Mouse (Mus musculus) G1E (cell line): Measurements from ENCODE around the gene 5730522E02Rik. TPM values are rescaled to one million over a fixed set of nuclear protein-coding genes. Genes with fewer than 3 reads are reported as not detected.

ENCODE experiments used
- ATAC-seq: 2 replicates; pipeline ENCODE4 v1.8.0; 2016; ENCODE audit warnings: mild to moderate bottlenecking; ENCODE audit not compliant: insufficient number of reproducible peaks, poor library complexity, low FRiP score, severe bottlenecking; ENCODE audit errors: extremely low read depth
- DNase-seq: peaks from one replicate; pipeline ENCODE4 v3.0.0; 2012; ENCODE audit warnings: low spot score
- H3K27me3 ChIP-seq: 2 replicates; pipeline ENCODE4 v1.6.1; 2012; ENCODE audit warnings: mild to moderate bottlenecking, low read length, inconsistent platforms; ENCODE audit not compliant: insufficient read depth
- H3K36me3 ChIP-seq: replicated peaks from 2 replicates; pipeline ENCODE3; 2012; ENCODE audit warnings: mild to moderate bottlenecking, inconsistent platforms
- H3K4me1 ChIP-seq: 2 replicates; pipeline ENCODE4 v1.6.1; 2012; ENCODE audit warnings: low read depth, low read length, inconsistent platforms, mixed read lengths; ENCODE audit not compliant: insufficient read depth
- H3K4me3 ChIP-seq: 2 replicates; pipeline ENCODE4 v1.5.1; 2012; ENCODE audit warnings: low read depth, mild to moderate bottlenecking, inconsistent platforms, low read length, moderate library complexity, mixed read lengths
- H3K9me3 ChIP-seq: replicated peaks from 2 replicates; pipeline ENCODE4 v1.6.1; 2012; ENCODE audit warnings: inconsistent platforms
- CTCF ChIP-seq: IDR thresholded peaks from 2 replicates; pipeline ENCODE4 v1.5.1; 2012; ENCODE audit warnings: low read depth, low read length, inconsistent platforms, mixed read lengths
- GATA1 ChIP-seq: IDR thresholded peaks from 2 replicates; pipeline ENCODE4 v1.6.1; 2012; ENCODE audit warnings: borderline replicate concordance, low read length, inconsistent platforms, mixed read lengths
- GATA2 ChIP-seq: IDR thresholded peaks from 2 replicates; pipeline ENCODE4 v1.6.1; 2012; ENCODE audit warnings: low read depth, low read length, inconsistent platforms, borderline replicate concordance
- POLR2AphosphoS5 ChIP-seq: IDR thresholded peaks from 2 replicates; pipeline ENCODE4 v1.6.1; 2012; ENCODE audit warnings: low read depth, low read length, inconsistent platforms; ENCODE audit not compliant: insufficient replicate concordance
- TAL1 ChIP-seq: conservative IDR thresholded peaks from 2 replicates; pipeline ENCODE4 v1.6.1; 2012; ENCODE audit warnings: low read depth, low read length, inconsistent platforms, mixed read lengths
- polyA plus RNA-seq: library from polyadenylated mRNA; stranded (reverse); fragments of >175 nt; gene quantifications from 2 replicates; pipeline ENCODE4 v1.2.3, GENCODE M21; 2012
- total RNA-seq, 2 experiments: library from RNA; stranded (forward) in 1 of 2; stranded (reverse) in 1 of 2; fragments of 200-1000 nt in 1 of 2; fragments of >200 nt in 1 of 2; fragmentation: Nextera tagmentation in 1 of 2; gene quantifications; 2 replicates each; pipeline ENCODE4 v1.2.3; 2014 to 2017

Gene 5730522E02Rik
- total and polyA plus RNA-seq, 3 experiments: 0.44 TPM; not detected in 2

GRCm38 (mm10) chr11:26098933-26099332, 111.6 kb downstream of the 5730522E02Rik start:
- DNase-seq (no peak), ATAC-seq (no peak)
- H3K4me1 ChIP-seq: no peaks in the 10 kb centered on the region
- H3K36me3 ChIP-seq: no peaks in the 10 kb centered on the region
- TF ChIP-seq CTCF: no peak
- no peak for TF ChIP-seq TAL1
- no peak for TF ChIP-seq POLR2AphosphoS5
- no peak for TF ChIP-seq GATA2
- TF ChIP-seq GATA1: no peak
- no peak overlapping the region for H3K4me3 ChIP-seq
- H3K9me3 ChIP-seq: no peaks in the 10 kb centered on the region
- peaks cover 9% of the 10 kb centered on the region for H3K27me3 ChIP-seq

GRCm38 (mm10) chr11:26096095-26096494, 114.5 kb downstream of the 5730522E02Rik start:
- TF ChIP-seq GATA1: no peak
- TF ChIP-seq GATA2: no peak
- no peak for TF ChIP-seq CTCF
- TF ChIP-seq POLR2AphosphoS5: no peak
- TF ChIP-seq TAL1: no peak
- H3K36me3 ChIP-seq: no peaks in the 10 kb centered on the region
- no peak overlapping the region for H3K4me3 ChIP-seq
- no peaks in the 10 kb centered on the region for H3K9me3 ChIP-seq
- ATAC-seq (no peak), DNase-seq (no peak)
- H3K27me3 ChIP-seq: no peaks in the 10 kb centered on the region
- H3K4me1 ChIP-seq: no peaks in the 10 kb centered on the region

DNA sequence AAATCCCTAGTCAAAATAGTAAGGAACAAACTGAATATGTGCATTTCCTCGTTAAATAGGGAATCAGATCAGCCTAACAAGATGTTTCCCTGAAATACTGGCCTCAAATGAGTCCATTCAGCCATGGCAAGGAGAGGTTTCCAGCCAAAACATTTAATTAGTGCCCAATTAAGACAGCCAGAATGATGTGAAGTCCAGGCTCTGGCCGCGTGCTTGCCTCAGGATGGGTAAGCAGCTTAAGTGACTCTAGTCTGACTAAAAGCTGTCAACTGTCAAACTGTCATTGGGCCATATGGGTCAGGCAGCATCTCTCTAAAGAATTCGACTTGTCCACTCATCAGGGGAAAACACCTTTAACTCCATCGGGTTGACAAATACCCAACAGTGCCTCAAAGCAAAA, 121.6 kb downstream of the 5730522E02Rik start:
- Histone ChIP-seq H3K4me1 (no peaks in the 10 kb centered on the region), H3K9me3 (no peaks in the 10 kb centered on the region), H3K27me3 (no peaks in the 10 kb centered on the region), H3K36me3 (no peaks in the 10 kb centered on the region), H3K4me3 (no peak overlapping the region)
- ATAC-seq (no peak), DNase-seq (no peak)
- TF ChIP-seq CTCF: no peak
- no peak for TF ChIP-seq TAL1
- TF ChIP-seq POLR2AphosphoS5: no peak
- TF ChIP-seq GATA2: no peak
- no peak for TF ChIP-seq GATA1

DNA sequence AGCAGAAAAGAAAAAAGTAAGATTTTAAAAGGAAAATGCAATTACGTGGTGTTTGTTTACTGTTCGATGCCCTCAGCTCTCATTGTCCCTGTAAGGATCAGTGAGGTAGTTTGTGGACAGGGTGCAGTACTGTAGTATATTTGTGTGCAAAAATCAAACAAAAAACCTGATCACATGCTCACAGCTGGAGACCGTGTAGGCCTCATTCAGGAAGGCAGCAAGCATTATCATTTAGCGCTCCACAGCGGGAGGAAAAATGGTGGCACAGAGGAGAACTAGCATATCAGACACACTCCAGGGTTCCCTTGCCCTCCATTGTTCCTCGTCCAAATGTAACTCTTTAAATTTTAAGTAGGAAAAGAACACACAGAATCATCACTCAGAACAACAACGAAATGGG, 123.9 kb downstream of the 5730522E02Rik start:
- ATAC-seq: no peak
- DNase-seq: no peak
- H3K9me3 ChIP-seq: no peaks in the 10 kb centered on the region
- no peaks in the 10 kb centered on the region for H3K4me1 ChIP-seq
- no peaks in the 10 kb centered on the region for H3K36me3 ChIP-seq
- no peaks in the 10 kb centered on the region for H3K27me3 ChIP-seq
- H3K4me3 ChIP-seq: no peak overlapping the region
- no peak for TF ChIP-seq GATA1
- TF ChIP-seq POLR2AphosphoS5: no peak
- TF ChIP-seq TAL1: no peak
- no peak for TF ChIP-seq GATA2
- TF ChIP-seq CTCF: no peak

- Histone ChIP-seq H3K9me3 (no peaks in the 10 kb centered on the region), H3K36me3 (no peaks in the 10 kb centered on the region), H3K27me3 (no peaks in the 10 kb centered on the region), H3K4me1 (no peaks in the 10 kb centered on the region), H3K4me3 (no peak overlapping the region)
- ATAC-seq: no peak
- no peak for TF ChIP-seq GATA1
- no peak for TF ChIP-seq TAL1
- no peak for TF ChIP-seq GATA2
- no peak for TF ChIP-seq CTCF
- no peak for TF ChIP-seq POLR2AphosphoS5
- no peak for DNase-seq
Measured at GRCm38 (mm10) chr11:26085380-26086035, 125.1 kb downstream of the 5730522E02Rik start.

GRCm38 (mm10) chr11:26076335-26076734, 134.2 kb downstream of the 5730522E02Rik start:
- TF ChIP-seq TAL1 (no peak), CTCF (no peak), POLR2AphosphoS5 (no peak), GATA2 (no peak), GATA1 (no peak)
- Histone ChIP-seq H3K9me3 (no peaks in the 10 kb centered on the region), H3K4me3 (no peak overlapping the region), H3K4me1 (no peaks in the 10 kb centered on the region), H3K36me3 (no peaks in the 10 kb centered on the region), H3K27me3 (no peaks in the 10 kb centered on the region)
- no peak for ATAC-seq
- no peak for DNase-seq
